Mouse (Mus musculus) liver, adult 2 months (tissue): ENCODE measurements around the gene Nrp2. TPM values are rescaled to one million over a fixed set of nuclear protein-coding genes. Genes with fewer than 3 reads are reported as not detected.

Source experiments
- DNase-seq: peaks from one replicate; pipeline ENCODE4 v3.0.0-alpha.2; 2011; ENCODE audit warnings: low read depth, low spot score; ENCODE audit errors: extremely low read depth
- H3K27ac ChIP-seq: fragments of 200-500 bp; replicated peaks from 2 replicates; pipeline ENCODE4 v1.5.1; 2012; ENCODE audit warnings: low read depth, mild to moderate bottlenecking, control low read depth, inconsistent platforms, low read length; ENCODE audit not compliant: insufficient read depth
- H3K27me3 ChIP-seq: fragments of 200-500 bp; 2 replicates; pipeline ENCODE4 v1.6.1; 2012; ENCODE audit warnings: mild to moderate bottlenecking, moderate library complexity, low read length, inconsistent platforms; ENCODE audit not compliant: control insufficient read depth, insufficient read depth
- H3K36me3 ChIP-seq: fragments of 200-500 bp; 2 replicates; pipeline ENCODE4 v1.6.1; 2012; ENCODE audit warnings: low read length, inconsistent platforms; ENCODE audit not compliant: control insufficient read depth, insufficient read depth
- H3K4me1 ChIP-seq: fragments of 200-500 bp; 2 replicates; pipeline ENCODE4 v1.6.1; 2011; ENCODE audit warnings: low read length; ENCODE audit not compliant: control insufficient read depth, insufficient read depth
- H3K4me3 ChIP-seq: fragments of 200-500 bp; 2 replicates; pipeline ENCODE4 v1.5.1; 2011; ENCODE audit warnings: low read depth, mild to moderate bottlenecking, control low read depth, low read length, moderate library complexity; ENCODE audit not compliant: insufficient read depth
- H3K79me2 ChIP-seq: fragments of 200-500 bp; 2 replicates; pipeline ENCODE4 v1.6.1; 2012; ENCODE audit warnings: inconsistent platforms, mild to moderate bottlenecking, low read length, moderate library complexity; ENCODE audit not compliant: control insufficient read depth, insufficient read depth
- H3K9ac ChIP-seq: fragments of 200-500 bp; 2 replicates; pipeline ENCODE4 v1.6.1; 2012; ENCODE audit warnings: low read depth, mild to moderate bottlenecking, control low read depth, inconsistent platforms, low read length
- CTCF ChIP-seq: fragments of 200-500 bp; IDR thresholded peaks from 2 replicates; pipeline ENCODE4 v1.5.1; 2011; ENCODE audit warnings: low read depth, low read length, control low read depth
- POLR2A ChIP-seq: fragments of 200-500 bp; IDR thresholded peaks from 2 replicates; pipeline ENCODE4 v1.6.1; 2011; ENCODE audit warnings: low read length, control low read depth; ENCODE audit not compliant: insufficient read depth; ENCODE audit errors: extremely low read depth
- WGBS: fragments of 180-500 bp; shearing (Covaris S2); methylation state at CpG from one replicate; pipeline ENCODE4 v1.1.7; 2018; 5-methylcytosine and 5-hydroxymethylcytosine counted together
- polyA plus RNA-seq: library from polyadenylated mRNA; depleted of rRNA; stranded (reverse); fragments of >200 nt; gene quantifications from 2 replicates; pipeline ENCODE4 v1.2.3, GENCODE M21; 2012
- total RNA-seq: library from RNA; depleted of rRNA; stranded (reverse); fragments of >200 nt; gene quantifications from 2 replicates; pipeline ENCODE4 v1.2.3, GENCODE M21; 2014

Gene Nrp2
- total and polyA plus RNA-seq, 2 experiments: 3.2 to 11.4 TPM

DNA sequence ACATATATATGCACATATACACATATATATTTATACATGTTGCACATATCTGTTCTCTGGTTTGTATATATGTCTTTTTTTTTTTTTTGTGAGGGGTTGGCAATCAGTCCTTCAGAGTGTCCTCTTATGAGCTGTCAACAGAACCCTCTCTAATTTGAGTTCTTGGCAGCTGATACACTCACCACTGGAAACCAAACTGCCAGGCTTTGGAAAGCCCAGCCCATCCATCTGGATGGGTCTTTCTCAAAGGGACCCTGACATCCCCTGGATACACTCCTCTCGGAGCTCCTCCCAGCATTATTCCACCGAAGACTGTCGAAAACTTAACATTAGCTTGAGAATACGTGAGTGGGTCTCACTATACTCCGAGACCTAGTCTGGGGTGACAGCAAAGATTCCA is 157.2 kb downstream of the Nrp2 start:
- no peak for TF ChIP-seq POLR2A
- no peak for TF ChIP-seq CTCF
- Histone ChIP-seq H3K9ac (no peak overlapping the region), H3K4me1 (no peaks in the 10 kb centered on the region), H3K36me3 (no peaks in the 10 kb centered on the region), H3K27me3 (no peaks in the 10 kb centered on the region; the same call in 1 of the 2 replicates), H3K4me3 (no peak overlapping the region), H3K27ac (no peak overlapping the region), H3K79me2 (no peaks in the 10 kb centered on the region)
- DNase-seq: no peak
- 84% methylated on average over 5 of the region's 5 CpGs for WGBS

DNA sequence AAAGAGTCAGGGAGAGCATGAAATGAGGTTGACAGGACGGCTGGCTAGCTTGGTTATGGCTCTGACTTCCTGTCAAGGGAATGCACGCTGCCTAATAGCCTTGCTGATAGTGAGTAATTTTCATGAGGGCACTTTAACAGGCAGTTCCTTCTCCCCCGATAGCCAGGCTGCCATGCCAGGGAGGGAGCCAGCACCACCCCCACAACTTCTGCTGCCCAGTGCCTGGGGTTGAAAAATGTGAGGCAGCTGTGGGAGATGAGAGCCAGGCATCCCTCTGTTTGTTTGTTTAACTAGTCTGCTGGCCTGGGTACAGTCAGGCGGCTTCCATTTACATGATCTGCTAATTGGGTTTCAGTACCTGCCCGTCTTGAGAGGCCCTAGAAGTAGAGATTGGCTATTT is 157.7 kb downstream of the Nrp2 start:
- Histone ChIP-seq H3K27ac (no peak overlapping the region), H3K36me3 (no peaks in the 10 kb centered on the region), H3K9ac (no peak overlapping the region), H3K79me2 (no peaks in the 10 kb centered on the region), H3K4me1 (no peaks in the 10 kb centered on the region), H3K4me3 (no peak overlapping the region), H3K27me3 (no peaks in the 10 kb centered on the region; the same call in 1 of the 2 replicates)
- WGBS: 43% methylated on average over 5 of the region's 5 CpGs
- no peak for TF ChIP-seq POLR2A
- TF ChIP-seq CTCF: no peak
- DNase-seq: no peak
